Mouse (Mus musculus) layer of hippocampus, postnatal 25 days (tissue): ENCODE measurements around the gene Actr3. TPM values are rescaled to one million over a fixed set of nuclear protein-coding genes. Genes with fewer than 3 reads are reported as not detected.

Experiments used
- DNase-seq, 2 experiments: peaks; one replicate each; pipeline ENCODE4 v3.0.0; 2022; ENCODE audit warnings: mixed read lengths in 2 of 2, low spot score in 1 of 2; ENCODE audit errors: extremely low spot score in 1 of 2
- total RNA-seq, 2 experiments: library from RNA; stranded (reverse); gene quantifications; 2 replicates each; pipeline ENCODE4 v1.2.3; 2021

Actr3 gene
- total RNA-seq, 2 experiments from 2014 or later = 353 TPM

- DNase-seq = peak in 1 of 2 experiments; percentile 34
Measured at GRCm38 (mm10) chr1:125372855-125373254, 62.7 kb downstream of the Actr3 start.

GRCm38 (mm10) chr1:125370779-125371178, 64.7 kb downstream of the Actr3 start:
- DNase-seq = peak in 1 of 2 experiments; percentile 56

DNA sequence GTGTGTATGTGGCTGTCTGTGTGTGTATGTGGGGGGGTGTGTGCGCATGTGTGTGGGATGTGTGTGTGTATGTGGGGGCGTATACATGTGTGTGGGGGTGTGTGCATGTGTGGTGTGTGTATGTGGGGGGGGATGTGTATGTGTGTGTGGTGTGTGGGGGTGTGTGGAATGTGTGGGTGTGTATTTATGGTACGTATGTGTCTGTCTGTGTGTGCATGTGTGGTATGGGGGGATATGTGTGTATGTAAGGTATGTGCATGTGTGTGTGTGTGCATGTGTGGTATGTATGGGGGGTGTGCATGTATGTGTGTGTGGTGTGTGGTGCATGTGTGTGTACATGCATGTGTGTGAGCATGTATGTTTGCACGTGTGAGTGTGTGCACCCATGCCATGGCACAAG, 70.0 kb downstream of the Actr3 start:
- no peak for DNase-seq

GRCm38 (mm10) chr1:125351416-125352037, 84.0 kb downstream of the Actr3 start:
- no peak for DNase-seq

- DNase-seq = no peak
Measured at GRCm38 (mm10) chr1:125350843-125351242, 84.7 kb downstream of the Actr3 start.

DNA sequence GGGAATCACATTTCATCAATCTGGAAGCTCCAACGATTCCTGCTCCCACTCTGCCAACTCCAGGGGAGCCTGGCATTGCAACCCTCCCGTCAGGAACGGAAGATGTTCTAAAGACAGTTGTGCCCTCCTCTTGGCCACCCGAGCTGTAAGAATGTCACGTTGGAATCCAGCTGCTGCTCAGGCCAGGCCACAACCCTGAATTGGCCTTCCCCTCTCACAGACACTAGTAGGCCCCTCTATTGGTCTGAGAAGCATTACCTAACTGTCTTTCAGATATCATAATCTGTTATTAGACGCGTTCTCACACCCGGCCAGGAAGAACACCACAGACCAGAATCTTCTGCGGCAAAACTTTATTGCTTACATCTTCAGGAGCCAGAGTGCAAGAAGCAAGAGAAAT, 89.7 kb downstream of the Actr3 start:
- DNase-seq = no peak

GRCm38 (mm10) chr1:125345448-125345847, 90.1 kb downstream of the Actr3 start:
- DNase-seq = no peak

DNA sequence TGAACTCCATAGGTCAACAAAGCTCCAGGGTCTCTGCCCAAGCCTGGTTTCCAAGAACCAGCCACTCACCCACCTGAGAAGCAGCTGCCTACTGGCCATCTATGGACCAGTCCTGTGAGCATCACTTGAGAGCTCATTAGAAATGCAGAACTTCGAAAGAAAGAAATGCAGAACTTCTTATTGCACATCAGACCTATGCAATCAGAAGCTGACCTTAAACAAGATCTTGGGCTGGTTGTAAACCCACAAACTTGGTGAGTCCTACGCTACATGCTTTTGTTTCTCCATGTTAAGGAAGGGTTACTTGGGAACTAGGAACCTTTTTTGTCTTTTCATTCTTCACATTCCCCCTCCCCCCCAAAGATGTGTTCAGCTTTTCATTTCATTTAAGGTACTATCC, 92.4 kb downstream of the Actr3 start:
- no peak for DNase-seq

Other genes with a start within 250 kb of the Actr3 start
- 10 to 100 TPM; 28.2 to 32.4 TPM for gene Slc35f5, start 124.9 kb upstream of the Actr3 start, total RNA-seq
- under 1 TPM; 0.33 to 0.34 TPM for gene Gpr39, start 241.3 kb upstream of the Actr3 start, total RNA-seq